Mouse (Mus musculus) adrenal gland, adult 2 months (tissue): Measurements from ENCODE around the gene Ttbk1. TPM values are rescaled to one million over a fixed set of nuclear protein-coding genes. Genes with fewer than 3 reads are reported as not detected.
"Not testable (repeated sequence)": the region's sequence is repeated elsewhere in the genome, so short reads cannot be mapped to it uniquely, and the experiment has no call there.

Source experiments
- DNase-seq: peaks from one replicate; pipeline ENCODE4 v3.0.0; 2021
- long read RNA-seq: library from polyadenylated mRNA; stranded (forward); transcript quantifications from one replicate; pipeline ENCODE4 v2.0.0, GENCODE M21; 2021
- polyA plus RNA-seq: library from polyadenylated mRNA; depleted of rRNA; stranded (reverse); fragments of >200 nt; gene quantifications from 2 replicates; pipeline ENCODE4 v1.2.3, GENCODE M21; 2012; rRNA removed
- total RNA-seq, 2 experiments: library from RNA; stranded (reverse); gene quantifications; 2 replicates each; pipeline ENCODE4 v1.2.3; 2021

Gene Ttbk1
- total RNA-seq = under 1 TPM; 0.52 to 0.69 TPM
- polyA plus RNA-seq = 0.53 and 0.70 TPM in 2 replicates
- long read RNA-seq = 0 reads

DNA sequence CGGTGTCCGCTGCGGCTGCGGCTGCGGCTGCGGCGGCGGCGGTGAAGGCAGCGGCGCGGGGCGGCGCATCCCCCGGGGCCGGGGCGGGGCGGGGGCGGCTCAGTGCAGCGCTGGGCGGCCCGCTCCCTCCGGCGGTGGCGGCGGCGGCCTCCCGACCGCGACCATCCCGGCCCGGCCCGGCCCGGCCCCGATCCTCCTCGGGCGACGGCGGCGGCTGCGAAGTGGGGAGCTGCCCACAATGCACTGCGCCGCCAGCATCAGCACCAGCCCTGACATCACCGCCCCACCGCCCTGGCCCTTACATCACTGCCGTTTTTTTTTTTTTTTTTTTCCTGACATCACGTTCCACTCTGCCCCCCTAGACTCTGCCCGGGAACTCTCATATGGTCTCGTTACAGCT lies at the start of gene Ttbk1:
Gene Ttbk1 (minus strand): TSS at position 245 of the 400 bp plus-strand sequence.
- DNase-seq = no peak

DNA sequence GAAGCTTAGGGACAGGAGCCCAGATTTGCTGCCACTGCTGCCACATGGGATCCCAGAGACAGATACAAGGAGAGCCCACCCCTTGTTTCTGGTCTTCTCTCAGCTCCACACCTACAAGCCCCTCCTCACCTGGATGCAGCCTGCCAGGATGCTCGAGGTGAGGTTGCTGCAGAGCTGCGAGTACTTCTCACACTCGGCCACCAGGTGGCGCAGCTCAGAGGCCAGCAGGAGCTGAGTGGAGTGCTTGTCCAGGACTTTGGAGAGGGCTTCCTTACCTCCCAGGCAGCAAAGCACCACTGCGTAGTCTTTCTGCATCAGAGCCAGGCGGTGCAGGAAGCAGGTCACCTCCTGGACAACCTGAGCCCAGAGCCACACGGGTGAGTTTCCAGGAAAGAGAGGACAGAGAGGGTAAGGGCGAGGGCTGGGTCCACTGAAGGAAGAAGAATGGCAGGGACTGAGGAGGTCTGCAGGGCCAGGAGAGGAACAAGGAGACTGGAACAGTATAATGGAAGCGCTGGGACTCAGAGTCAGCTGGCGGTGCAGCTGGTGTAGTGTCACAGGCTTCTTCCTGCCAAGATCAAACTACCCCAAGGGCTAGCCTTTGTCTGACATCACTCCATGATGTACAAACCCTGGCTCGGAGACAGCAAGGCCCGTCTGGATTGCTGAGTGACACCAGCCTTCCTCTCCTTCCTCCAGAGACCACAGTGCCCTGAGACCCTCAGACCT lies 38.3 kb upstream of the Ttbk1 start:
- peak; percentile 65 for DNase-seq

- DNase-seq = no peak
Measured at GRCm38 (mm10) chr17:46525065-46525464, 37.6 kb upstream of the Ttbk1 start.

DNA sequence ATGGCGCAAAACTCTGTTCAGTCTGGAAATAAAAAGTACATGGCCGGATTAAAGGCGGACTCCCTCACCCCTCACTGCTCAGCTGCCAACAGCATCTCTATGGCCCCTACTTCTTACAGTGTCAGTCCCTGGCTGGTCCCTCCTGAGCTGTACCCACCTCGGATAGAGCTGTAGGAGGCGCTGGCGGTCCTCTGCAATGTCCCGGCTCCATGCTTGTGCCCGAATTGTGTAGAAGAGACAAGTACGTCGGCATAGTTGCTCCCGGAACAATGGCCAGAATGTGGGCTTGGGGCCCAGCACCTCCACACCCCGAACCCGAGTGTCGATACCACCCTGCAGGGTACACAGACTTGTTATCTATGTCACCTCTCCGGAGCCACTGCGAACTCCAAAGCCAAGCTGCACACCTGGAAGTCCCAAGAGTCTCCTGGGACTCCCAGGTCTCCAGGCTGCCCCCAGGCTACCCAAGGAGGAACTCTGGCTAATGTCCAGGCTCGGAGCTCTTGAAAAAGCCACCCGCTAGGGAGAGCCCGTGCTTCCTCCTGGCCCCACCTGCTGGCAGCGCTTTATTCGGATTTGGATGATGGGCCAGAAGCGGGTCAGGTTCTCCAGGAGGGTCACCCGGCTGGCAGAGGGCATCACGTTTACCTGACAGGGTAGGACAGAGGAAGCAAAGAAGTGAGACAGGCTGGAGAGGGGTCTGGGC lies 34.6 kb upstream of the Ttbk1 start:
- DNase-seq = no peak

GRCm38 (mm10) chr17:46521174-46521573 lies 33.7 kb upstream of the Ttbk1 start:
- DNase-seq = no peak

- DNase-seq = no peak
Measured at GRCm38 (mm10) chr17:46520385-46520979, 33.0 kb upstream of the Ttbk1 start.

- DNase-seq = no peak
Measured at GRCm38 (mm10) chr17:46519971-46520370, 32.5 kb upstream of the Ttbk1 start.

DNA sequence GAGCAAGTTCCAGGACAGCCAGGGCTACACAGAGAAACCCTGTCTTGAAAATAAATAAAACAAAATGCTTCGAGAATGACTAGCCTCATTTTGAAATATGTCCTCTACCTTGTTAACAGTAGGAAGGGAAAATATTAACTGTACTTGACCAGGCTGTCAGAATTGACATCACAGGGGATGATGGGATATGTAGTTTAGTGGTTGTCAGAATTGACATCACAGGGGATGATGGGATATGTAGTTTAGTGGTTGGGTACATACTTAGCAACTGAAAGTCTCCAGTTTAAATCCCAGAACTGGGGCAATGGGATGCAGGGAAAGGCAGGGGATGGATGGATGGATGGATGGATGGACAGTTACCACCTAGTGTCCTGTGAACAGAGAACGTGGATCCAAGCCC lies 25.9 kb upstream of the Ttbk1 start:
- DNase-seq = no peak

DNA sequence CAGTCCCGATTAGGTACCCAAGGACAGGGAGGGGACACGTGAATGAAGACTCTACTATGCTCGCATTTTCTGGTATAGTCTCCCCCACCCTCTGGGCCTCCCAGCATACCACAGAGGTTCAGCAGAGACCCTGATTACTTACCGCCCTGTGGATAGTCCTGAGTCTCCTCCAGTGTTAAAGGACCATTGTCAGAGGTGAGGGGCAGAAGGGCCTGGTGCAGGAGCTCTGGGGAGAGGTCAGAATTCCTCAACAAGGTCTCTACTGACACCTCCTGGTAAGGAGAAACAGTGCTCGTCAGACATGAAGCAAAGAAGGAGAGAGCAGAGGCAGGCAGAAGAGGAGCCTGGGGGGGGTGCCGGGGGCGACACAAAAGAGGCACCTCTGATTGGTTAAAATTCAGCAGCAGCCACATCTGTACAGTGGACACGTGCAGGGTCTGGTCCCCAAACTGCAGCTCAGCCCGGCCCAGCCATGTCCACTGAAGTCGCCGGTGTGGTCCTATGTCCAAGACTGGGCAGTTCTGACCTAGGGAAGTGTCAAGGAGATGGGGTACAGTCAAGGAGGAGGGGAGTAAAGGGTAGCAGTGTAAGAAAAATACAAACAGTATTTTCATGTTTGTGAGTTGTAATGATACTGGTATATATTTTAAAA lies 23.7 kb upstream of the Ttbk1 start:
- no peak for DNase-seq

DNA sequence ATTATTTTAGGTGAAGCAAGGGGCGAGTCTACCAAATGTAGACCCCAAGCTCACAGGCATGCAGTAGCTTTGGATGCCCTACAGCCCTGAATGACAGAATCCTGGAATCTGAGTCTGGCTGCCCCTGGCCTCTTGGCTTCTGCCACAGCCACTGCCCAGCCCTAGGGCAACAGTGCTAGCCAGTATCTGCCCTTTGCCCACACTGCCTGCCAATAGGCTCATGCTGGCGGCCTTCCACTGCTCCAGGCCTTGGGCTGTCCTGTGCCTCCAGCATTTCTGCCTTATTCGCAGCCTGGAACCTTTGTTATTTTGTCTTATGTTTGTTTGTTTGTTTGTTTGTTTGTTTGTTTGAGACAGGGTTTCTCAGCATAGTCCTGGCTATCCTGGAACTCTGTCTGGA lies 18.1 kb upstream of the Ttbk1 start:
- peak; percentile 36 for DNase-seq

GRCm38 (mm10) chr17:46503847-46504638 lies 16.6 kb upstream of the Ttbk1 start:
- DNase-seq = no peak

GRCm38 (mm10) chr17:46502775-46503174 lies 15.3 kb upstream of the Ttbk1 start:
- no peak for DNase-seq

DNA sequence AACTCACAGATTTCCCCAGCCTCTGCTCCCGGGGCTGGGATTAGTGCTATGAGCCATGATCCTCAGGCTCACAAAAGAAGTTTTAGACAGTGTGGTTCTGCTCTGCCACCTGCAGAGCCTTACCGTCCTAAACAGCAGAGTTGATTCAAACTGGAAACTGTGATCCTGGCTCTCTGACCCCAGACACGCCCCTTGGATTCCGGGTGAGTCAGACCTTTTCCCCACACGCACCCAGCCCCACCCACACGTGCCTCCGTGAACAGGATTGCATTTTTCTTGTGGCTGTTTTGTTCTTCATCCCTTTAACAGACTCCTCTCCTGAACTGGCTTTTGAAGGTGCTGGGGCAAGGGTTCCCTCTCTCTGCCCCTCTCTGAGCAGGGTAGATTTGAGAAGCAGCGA lies 10.5 kb upstream of the Ttbk1 start:
- DNase-seq = peak; percentile 13

GRCm38 (mm10) chr17:46496623-46497434 lies 9.4 kb upstream of the Ttbk1 start, which contains the start of gene Dnph1:
Gene Dnph1, plus strand, starts transcription at chr17:46496711.
- DNase-seq = peak; percentile 91

DNA sequence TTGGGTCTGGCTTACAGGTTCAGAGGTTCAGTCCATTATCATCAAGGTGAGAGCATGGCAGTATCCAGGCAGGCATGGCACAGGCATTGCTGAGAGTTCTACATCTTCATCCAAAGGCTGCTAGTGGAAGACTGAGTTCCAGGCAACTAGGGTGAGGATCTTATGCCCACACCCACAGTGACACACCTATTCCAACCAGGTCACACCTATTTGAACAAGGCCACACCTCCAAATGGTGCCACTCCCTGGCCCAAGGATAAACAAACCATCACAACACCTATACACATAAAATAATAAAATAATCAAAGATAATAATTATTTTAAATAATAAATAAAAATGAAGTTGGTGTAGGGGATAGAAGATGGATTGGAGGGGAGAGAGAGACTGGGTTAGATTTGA lies 8.6 kb upstream of the Ttbk1 start:
- not testable (repeated sequence) for DNase-seq

GRCm38 (mm10) chr17:46495486-46495885 lies 8.0 kb upstream of the Ttbk1 start:
- no peak for DNase-seq

GRCm38 (mm10) chr17:46486995-46487394 lies 480 bp downstream of the Ttbk1 start:
- DNase-seq = no peak

DNA sequence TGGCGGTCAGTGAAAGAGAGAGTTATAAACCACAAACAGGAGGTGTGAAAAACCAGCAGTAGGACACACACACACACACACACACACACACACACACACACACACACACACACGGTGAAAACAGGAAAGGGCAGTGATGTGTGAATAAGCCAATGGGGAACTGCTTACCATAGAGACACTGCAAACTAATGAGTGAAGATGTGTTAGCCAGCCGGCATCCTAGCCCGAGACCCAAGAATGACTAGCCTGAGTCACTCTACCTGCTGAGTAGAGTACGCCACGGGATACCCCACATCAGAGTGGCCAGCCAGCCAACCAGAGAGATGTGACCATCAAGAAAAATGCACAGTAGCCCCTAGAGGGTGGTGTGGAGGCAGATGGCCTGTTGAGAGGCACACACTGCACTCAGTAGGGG lies 3.0 kb downstream of the Ttbk1 start:
- no peak for DNase-seq

DNA sequence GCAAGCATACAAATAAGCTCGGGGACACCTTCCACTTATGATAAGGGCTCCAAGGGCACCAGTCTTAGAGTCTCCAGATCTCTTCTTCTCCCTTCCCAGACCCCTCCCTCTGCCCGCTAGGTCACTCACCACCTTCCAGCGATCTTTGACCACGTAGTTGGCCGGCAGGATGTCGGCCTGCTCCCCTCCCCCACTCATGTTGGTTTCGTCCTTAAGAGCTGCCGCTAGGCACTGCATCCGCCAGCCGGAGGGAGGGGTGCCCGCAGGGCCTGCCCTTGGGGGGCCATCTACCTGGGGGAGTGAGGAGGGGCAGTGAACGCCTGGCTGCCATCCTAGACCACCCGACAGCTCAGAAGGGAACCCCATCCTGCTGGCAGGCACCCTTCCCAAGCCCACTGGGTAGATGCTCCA lies 3.4 kb downstream of the Ttbk1 start:
- DNase-seq = peak; percentile 33

- DNase-seq = peak; percentile 30
Measured at GRCm38 (mm10) chr17:46483561-46484001, 3.9 kb downstream of the Ttbk1 start.

DNA sequence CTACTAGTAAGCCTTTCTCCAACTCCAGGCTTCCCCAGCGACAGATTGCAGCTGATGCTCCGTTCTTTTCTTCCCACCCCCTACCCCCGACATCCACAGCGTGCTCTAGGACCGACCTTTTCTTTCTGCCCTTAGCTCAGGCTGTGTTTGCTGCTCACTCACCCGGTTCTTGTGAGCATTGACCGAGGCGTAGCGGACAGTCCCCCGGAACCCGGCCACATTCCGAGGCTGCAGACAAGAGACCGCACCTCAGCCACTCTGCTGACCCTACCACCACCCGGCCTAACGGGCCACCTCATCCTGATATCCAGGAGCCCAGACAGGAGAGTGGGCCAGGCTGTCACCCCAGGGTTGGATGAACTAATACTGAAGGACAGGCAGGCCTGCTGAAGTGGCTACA lies 10.2 kb downstream of the Ttbk1 start:
- no peak for DNase-seq
